Mouse (Mus musculus): ENCODE measurements around the gene Cdh13. TPM values are rescaled to one million over a fixed set of nuclear protein-coding genes. Genes with fewer than 3 reads are reported as not detected.
A peak's percentile ranks its signal among the peaks of the same experiment; 100 is the strongest.

The Cdh13 gene
- polyA plus RNA-seq, 1 experiment from 2014 or later = 14.4 TPM

DNA sequence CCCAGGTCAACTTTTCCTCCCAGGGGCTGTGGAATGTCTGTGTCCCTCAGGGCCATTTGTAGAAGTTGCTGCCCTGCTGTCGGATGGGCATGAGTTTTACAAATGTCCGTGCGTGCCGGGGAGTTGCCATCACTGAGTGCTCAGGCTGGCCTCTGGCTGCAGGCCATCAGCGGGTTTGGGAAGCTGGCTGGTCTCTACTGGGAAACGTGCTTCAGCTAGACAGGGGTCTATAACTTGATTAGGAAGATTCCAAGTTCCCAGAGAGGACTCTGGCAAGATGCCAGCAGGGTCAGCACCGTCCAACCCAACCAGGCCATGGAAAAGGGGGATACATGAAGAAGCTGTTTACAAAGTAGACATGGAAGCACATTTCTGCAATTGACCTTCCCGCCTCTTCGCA is 163.0 kb downstream of the Cdh13 start:
- Histone ChIP-seq H3K4me1 (peaks cover 9% of the 10 kb centered on the region), H3K27me3 (ENCODE audit: insufficient read depth, poor library complexity, severe bottlenecking) (no peaks in the 10 kb centered on the region), H3K9me3 (no peaks in the 10 kb centered on the region), H3K27ac (no peak overlapping the region), H3K36me3 (no peaks in the 10 kb centered on the region), H3K4me3 (no peak overlapping the region)
- no peak for DNase-seq (ENCODE audit: low spot score)
- 83% methylated on average over 9 of the region's 9 CpGs for WGBS

DNA sequence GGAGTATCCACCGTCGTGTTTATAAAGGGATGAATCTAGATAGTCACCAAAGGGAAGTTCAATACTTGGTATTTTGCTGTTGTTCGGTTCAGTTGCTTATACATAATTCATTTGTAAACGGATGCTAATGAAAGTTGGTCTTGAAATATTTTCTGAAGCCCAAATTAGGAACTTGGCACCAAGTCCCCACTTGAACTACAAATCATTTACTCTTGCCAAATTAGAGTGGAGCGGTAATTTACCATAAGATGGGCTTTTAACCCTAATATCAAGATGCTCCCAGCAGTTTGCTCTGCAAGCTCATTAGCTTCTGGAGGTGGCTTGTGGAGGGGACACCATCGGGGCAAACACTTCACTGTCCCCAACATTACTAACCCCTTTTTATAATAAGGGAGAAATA is 164.5 kb downstream of the Cdh13 start:
- Histone ChIP-seq H3K27me3 (ENCODE audit: insufficient read depth, poor library complexity, severe bottlenecking) (no peaks in the 10 kb centered on the region), H3K27ac (no peak overlapping the region), H3K4me3 (no peak overlapping the region), H3K4me1 (peaks cover 7% of the 10 kb centered on the region), H3K36me3 (no peaks in the 10 kb centered on the region), H3K9me3 (no peaks in the 10 kb centered on the region)
- DNase-seq (ENCODE audit: low spot score) = no peak
- WGBS = 87% methylated on average over 6 of the region's 6 CpGs

DNA sequence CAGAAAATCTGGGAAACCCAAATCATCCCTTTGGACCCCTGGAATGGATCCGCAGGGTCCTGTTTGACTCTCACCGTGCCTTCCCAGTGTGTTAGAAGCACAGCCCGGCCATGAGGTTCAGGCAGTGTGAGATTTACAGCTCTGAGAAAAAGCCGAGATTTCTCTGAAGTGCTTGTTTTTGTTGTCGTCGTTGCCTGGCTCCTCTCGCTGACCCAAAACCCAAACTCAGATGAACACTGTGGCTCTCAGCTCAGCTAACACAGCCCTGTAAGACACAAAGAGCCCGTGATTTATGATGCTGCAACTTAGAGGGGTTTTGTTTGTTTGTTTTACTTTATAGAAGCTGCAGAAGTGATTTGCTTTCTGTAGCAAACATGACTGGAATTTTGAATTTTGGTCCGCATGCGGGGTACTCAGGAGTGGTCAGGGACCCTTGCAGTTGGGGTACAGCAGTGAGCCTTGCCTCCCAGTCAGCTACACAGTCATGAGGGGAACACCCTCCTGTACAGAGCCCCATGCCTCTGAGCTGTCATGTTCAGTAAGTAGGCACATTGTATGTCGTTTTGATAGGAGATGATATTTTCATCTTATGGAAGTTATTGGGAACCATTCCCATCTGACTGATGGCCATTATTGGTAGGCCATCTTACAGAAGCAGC is 169.0 kb downstream of the Cdh13 start:
- DNase-seq (ENCODE audit: low spot score) = no peak
- Histone ChIP-seq H3K9me3 (no peaks in the 10 kb centered on the region), H3K27me3 (ENCODE audit: insufficient read depth, poor library complexity, severe bottlenecking) (no peaks in the 10 kb centered on the region), H3K4me1 (no peaks in the 10 kb centered on the region), H3K4me3 (no peak overlapping the region), H3K36me3 (no peaks in the 10 kb centered on the region), H3K27ac (no peak overlapping the region)
- WGBS = 81% methylated on average over 11 of the region's 11 CpGs

DNA sequence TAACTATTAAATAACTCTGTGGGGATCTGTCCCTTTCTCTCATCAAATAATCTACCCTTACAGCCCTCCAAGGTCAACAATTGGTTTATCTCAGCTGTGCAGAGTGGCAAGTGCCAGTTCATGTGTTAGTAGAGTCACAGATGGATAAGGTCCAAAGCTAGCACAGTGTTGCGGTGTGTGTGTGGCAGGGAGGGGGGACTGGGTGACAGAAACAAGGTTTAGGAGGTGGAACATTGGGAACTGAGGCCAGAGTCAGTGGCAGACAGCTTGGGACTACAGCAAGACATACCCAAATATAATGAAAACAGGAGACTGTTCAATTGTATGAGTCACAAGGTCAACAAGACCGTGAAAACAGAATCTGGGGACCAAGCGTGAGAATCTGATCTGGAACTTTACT is 171.7 kb downstream of the Cdh13 start:
- WGBS = 54% methylated on average over 3 of the region's 3 CpGs
- no peaks in the 10 kb centered on the region for H3K27me3 ChIP-seq (ENCODE audit: insufficient read depth, poor library complexity, severe bottlenecking)
- no peak for DNase-seq (ENCODE audit: low spot score)
- H3K27ac ChIP-seq = no peak overlapping the region
- H3K9me3 ChIP-seq = no peaks in the 10 kb centered on the region
- no peaks in the 10 kb centered on the region for H3K4me1 ChIP-seq
- H3K4me3 ChIP-seq = no peak overlapping the region
- H3K36me3 ChIP-seq = no peaks in the 10 kb centered on the region

DNA sequence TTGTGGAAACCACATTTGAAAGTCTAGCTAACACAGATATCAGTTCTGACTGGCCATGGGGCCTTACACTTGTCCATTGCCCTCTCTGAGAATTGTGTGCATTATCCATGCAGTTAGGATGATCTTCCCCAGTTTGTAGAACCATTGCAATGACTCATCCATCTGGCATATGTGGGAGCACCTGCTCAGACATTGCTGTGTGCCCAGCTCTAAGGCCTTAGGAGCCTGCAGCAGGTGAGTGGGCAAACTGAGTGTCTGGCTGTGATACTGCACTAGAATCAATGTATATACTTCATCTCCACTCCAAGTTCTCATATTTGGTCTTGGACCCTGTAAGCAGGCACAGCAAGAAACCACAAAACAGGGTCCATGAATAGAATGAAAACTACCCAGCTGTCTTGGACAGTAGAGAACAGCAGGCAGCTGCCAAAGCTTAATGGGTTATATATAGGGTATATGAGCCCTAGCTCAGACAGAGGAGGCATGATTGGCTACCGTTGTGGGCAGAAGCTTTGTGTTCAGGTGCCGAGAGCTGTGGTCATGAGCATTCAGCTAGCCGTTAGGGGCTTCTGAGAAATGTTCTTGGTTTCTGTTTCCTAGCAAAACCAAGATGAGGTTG is 181.9 kb downstream of the Cdh13 start:
- Histone ChIP-seq H3K4me1 (no peaks in the 10 kb centered on the region), H3K4me3 (no peak overlapping the region), H3K9me3 (no peaks in the 10 kb centered on the region), H3K27me3 (ENCODE audit: insufficient read depth, poor library complexity, severe bottlenecking) (no peaks in the 10 kb centered on the region), H3K27ac (no peak overlapping the region), H3K36me3 (no peaks in the 10 kb centered on the region)
- DNase-seq (ENCODE audit: low spot score) = no peak
- WGBS = 91% methylated on average over 3 of the region's 3 CpGs

DNA sequence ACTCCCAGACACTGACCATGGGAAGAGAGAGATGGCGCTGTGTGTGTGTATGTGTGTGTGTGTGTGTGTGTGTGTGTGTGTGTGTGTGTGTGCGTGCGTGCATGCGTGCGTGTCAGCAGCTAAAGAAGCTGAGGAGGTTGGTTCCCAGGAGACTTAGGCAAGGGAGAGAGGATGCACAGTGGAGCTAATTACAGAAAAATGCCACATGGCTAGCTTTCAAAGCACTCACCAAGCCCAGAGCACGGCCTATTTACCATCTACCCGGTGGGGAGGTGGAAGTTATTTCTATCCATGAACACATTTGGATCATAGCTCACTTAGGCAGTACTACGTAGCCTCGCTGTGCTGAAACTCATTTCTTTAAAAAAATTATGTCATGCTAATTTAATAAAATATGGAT is 194.1 kb downstream of the Cdh13 start:
- Histone ChIP-seq H3K9me3 (no peaks in the 10 kb centered on the region), H3K4me1 (peaks cover 11% of the 10 kb centered on the region; the same call in 1 of the 2 replicates), H3K36me3 (no peaks in the 10 kb centered on the region), H3K27me3 (ENCODE audit: insufficient read depth, poor library complexity, severe bottlenecking) (no peaks in the 10 kb centered on the region), H3K27ac (peak overlapping the region; percentile 10; the same call in 1 of the 2 replicates), H3K4me3 (no peak overlapping the region)
- 87% methylated on average over 9 of the region's 9 CpGs for WGBS
- no peak for DNase-seq (ENCODE audit: low spot score)

DNA sequence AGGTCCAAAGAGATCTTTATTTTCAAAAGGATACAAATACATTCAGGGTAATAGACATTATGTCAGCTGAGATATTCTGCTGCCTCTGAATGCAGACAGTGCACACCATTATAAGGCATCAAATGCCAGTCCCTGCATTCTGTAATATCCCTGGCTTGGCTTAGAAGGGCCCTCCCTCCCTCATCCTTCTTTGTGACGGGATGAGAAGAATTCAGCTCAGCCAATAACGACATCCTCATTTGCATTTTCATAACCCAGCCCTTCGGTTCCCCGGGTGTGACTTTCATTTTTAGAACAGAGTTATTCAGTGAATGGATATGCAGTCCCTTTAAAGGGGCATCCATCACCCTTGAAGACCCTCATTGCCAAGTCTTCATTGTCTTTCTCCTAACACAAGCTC is 205.2 kb downstream of the Cdh13 start:
- no peak for DNase-seq (ENCODE audit: low spot score)
- no peaks in the 10 kb centered on the region for H3K9me3 ChIP-seq
- no peaks in the 10 kb centered on the region for H3K36me3 ChIP-seq
- 75% methylated on average over 4 of the region's 4 CpGs for WGBS
- no peaks in the 10 kb centered on the region for H3K27me3 ChIP-seq (ENCODE audit: insufficient read depth, poor library complexity, severe bottlenecking)
- H3K4me1 ChIP-seq = peaks cover 21% of the 10 kb centered on the region
- H3K4me3 ChIP-seq = no peak overlapping the region
- no peak overlapping the region for H3K27ac ChIP-seq

DNA sequence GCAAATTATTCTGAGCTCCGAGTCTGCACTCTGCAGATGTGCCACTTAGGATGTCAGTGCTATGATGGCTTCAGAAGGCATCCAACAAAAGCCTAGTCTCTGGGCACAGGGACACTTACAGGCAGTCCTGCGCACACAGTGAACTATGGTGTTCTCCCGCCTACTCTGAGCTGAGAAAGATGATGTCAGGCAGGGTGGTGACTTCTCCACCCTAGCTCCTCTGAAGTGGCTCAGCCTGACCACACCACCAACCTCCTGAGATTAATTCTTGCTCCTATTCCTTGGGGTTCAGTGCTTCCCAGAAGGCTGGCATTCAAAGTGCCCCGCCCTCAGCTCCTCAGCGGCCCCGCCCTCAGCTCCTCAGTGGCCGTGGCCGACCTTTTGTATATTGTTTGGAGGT is 219.0 kb downstream of the Cdh13 start:
- Histone ChIP-seq H3K27ac (no peak overlapping the region), H3K4me3 (no peak overlapping the region), H3K36me3 (no peaks in the 10 kb centered on the region), H3K4me1 (no peaks in the 10 kb centered on the region), H3K9me3 (no peaks in the 10 kb centered on the region), H3K27me3 (ENCODE audit: insufficient read depth, poor library complexity, severe bottlenecking) (no peaks in the 10 kb centered on the region)
- DNase-seq (ENCODE audit: low spot score) = no peak
- WGBS = 73% methylated on average over 8 of the region's 8 CpGs

DNA sequence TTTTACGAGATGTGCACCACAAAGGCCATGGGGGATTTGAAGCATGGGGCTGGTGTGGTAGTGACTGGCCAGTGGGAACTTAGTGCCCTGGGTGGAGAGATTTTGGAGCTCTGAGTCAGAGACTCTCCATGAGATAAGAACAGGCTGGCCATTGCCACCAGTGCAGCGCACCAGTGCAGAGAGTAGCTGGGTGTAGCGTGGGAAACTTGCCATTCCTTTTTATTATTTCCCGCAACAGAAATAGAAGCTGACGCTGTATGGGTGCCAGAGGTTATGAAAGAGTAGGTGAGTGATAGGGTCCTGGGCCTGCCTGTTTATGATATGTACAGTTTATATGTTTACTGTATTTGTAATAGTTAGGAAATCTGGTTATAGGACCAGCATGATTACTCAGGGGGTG is 225.9 kb downstream of the Cdh13 start:
- Histone ChIP-seq H3K4me1 (no peaks in the 10 kb centered on the region), H3K36me3 (no peaks in the 10 kb centered on the region), H3K27ac (no peak overlapping the region), H3K27me3 (ENCODE audit: insufficient read depth, poor library complexity, severe bottlenecking) (no peaks in the 10 kb centered on the region), H3K9me3 (no peaks in the 10 kb centered on the region), H3K4me3 (no peak overlapping the region)
- DNase-seq (ENCODE audit: low spot score) = no peak
- 88% methylated on average over 5 of the region's 5 CpGs for WGBS

DNA sequence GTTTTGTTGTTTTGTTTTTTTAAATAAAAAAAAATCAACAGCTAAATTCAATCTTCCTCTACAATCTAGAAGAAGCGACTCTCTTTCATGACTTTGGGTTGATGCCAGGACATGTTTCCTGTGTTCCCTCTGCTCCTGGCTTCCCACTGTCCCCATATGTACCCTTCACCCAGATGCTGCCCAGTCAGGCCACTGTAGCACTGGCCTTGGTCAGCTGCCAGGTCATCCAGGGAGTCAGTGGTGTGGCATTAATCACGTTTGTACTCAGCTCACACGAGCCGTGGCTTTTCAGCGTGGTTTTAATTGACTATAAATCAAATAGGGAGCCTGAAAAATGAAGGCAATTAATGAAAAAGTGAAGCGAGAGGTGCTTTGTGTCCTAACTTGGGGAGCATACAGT is 229.7 kb downstream of the Cdh13 start:
- H3K4me3 ChIP-seq = no peak overlapping the region
- no peaks in the 10 kb centered on the region for H3K27me3 ChIP-seq (ENCODE audit: insufficient read depth, poor library complexity, severe bottlenecking)
- DNase-seq (ENCODE audit: low spot score) = no peak
- 76% methylated on average over 6 of the region's 6 CpGs for WGBS
- no peaks in the 10 kb centered on the region for H3K9me3 ChIP-seq
- H3K4me1 ChIP-seq = peaks cover 2% of the 10 kb centered on the region; the same call in 1 of the 2 replicates
- no peak overlapping the region for H3K27ac ChIP-seq
- H3K36me3 ChIP-seq = no peaks in the 10 kb centered on the region

DNA sequence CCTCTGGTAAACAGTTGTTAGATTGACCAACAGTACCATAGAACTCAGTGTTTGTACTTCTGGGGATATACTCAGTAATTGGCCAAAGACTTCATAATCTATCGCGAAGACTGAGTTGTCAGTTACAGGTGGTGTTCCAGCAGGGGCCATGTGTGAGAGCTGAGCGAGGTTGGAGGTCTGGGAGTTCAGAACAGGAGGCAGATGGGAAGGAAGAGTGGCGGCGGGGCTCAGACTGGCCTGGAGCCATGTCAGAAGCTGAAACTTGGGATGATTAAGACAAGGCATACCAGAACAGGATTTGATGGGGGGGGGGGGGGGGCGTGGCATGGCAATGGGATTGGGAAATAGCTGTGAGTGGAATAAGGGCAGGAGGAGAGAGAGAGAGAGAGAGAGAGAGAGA is 232.1 kb downstream of the Cdh13 start:
- DNase-seq (ENCODE audit: low spot score) = no peak
- no peak overlapping the region for H3K4me3 ChIP-seq
- H3K9me3 ChIP-seq = no peaks in the 10 kb centered on the region
- no peaks in the 10 kb centered on the region for H3K27me3 ChIP-seq (ENCODE audit: insufficient read depth, poor library complexity, severe bottlenecking)
- 85% methylated on average over 6 of the region's 6 CpGs for WGBS
- no peak overlapping the region for H3K27ac ChIP-seq
- no peaks in the 10 kb centered on the region for H3K36me3 ChIP-seq
- H3K4me1 ChIP-seq = peaks cover 8% of the 10 kb centered on the region; the same call in 1 of the 2 replicates

DNA sequence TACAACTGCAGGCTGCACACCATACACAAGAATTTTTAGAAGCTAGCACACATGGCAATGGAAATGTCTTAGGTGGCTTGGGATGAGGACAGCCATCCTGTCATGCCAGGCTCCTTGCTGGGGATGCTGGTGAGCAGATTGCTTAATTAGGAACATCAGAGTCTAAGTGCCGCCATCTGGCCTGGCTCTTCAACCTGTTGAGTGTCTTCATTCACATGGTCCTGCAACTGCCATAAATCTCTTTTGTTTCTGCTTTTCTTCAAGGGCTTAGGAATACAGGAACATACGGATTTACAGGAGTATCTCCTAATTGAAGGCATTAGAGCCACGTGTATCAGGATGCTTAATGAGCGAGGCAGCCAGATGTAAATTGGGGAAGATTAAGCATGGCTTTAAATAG is 233.5 kb downstream of the Cdh13 start:
- Histone ChIP-seq H3K4me1 (peaks cover 8% of the 10 kb centered on the region; the same call in 1 of the 2 replicates), H3K9me3 (no peaks in the 10 kb centered on the region), H3K36me3 (no peaks in the 10 kb centered on the region), H3K27ac (no peak overlapping the region), H3K27me3 (ENCODE audit: insufficient read depth, poor library complexity, severe bottlenecking) (no peaks in the 10 kb centered on the region), H3K4me3 (no peak overlapping the region)
- 61% methylated on average over 4 of the region's 4 CpGs for WGBS
- DNase-seq (ENCODE audit: low spot score) = no peak

DNA sequence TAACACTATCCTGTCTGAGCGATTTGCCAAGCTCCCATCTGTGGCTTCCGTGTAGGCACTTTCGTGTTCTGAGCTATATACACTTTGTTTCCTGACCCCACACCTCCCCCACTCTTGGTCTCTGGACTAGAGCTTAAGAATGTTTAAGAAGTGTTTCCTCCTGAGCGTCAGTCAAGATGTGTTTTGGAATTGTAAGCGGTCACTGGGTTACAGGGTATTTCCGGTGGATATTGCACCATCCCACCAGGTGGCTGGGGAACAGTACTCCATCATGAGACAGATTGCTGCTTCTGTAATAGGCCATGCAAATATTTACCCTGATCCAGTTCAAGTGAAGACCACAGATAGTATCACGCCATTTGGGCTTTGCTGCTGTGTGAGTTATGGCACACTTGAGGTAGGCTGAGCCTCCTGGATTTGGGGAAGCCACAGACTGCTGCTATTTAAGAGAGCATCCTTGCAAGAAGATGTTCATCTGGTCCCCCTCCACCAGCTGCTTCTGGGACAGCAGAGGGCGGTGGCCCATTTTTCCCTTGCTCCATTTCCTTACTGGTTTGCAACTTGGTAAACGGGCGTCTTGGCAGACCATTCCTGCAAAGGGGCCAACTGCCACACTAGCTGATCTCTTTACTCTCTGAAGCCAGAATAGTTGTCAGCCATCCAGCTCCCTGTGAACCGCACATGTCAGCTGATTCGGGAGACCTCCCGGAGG is 234.7 kb downstream of the Cdh13 start:
- no peak overlapping the region for H3K4me3 ChIP-seq
- H3K9me3 ChIP-seq = no peaks in the 10 kb centered on the region
- no peaks in the 10 kb centered on the region for H3K36me3 ChIP-seq
- H3K4me1 ChIP-seq = peaks cover 8% of the 10 kb centered on the region; the same call in 1 of the 2 replicates
- WGBS = 67% methylated on average over 13 of the region's 13 CpGs
- no peaks in the 10 kb centered on the region for H3K27me3 ChIP-seq (ENCODE audit: insufficient read depth, poor library complexity, severe bottlenecking)
- no peak for DNase-seq (ENCODE audit: low spot score)
- H3K27ac ChIP-seq = no peak overlapping the region
